Mouse (Mus musculus) cerebellum, adult 11 months (tissue): Measurements from ENCODE around the gene Mpc1.
"Not testable (repeated sequence)": the region's sequence is repeated elsewhere in the genome, so short reads cannot be mapped to it uniquely, and the experiment has no call there.

Source experiments
- DNase-seq: peaks from one replicate; pipeline ENCODE4 v3.0.0; 2022

Gene Mpc1

DNA sequence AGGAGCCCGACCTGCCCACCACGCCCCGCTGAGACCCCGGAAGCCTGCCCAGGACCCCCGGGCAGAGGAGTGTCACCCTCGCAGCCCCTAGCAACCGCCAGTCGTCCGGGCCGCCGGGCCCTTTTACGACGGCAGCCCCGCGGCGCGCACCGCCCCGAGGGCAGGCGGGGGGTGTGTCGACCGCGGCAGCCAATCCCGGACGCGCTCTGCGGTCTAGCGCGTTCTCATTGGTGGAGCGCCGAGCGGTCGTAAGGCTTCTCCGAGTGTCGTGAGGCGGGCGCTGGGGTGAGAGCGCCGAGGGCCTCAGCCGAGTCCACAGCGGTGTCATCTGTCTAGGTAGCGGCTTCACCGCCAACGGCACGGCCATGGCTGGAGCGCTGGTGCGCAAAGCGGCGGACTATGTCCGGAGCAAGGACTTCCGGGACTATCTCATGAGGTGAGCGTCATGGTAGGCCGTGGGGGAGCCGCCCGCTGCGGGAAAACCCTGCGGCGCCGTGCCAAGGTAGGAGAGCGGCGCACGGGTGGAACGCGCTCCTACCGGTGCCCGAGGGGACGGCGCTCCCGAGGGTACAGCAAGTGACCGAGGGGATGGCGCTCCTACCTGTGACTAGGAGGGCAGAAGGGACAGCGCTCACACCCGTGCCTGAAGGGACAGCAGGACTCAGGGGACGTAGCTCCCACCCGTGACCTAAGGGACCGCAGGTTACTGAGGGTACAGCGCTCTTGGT is 986 bp downstream of the Mpc1 start:
- DNase-seq: peak; percentile 96

DNA sequence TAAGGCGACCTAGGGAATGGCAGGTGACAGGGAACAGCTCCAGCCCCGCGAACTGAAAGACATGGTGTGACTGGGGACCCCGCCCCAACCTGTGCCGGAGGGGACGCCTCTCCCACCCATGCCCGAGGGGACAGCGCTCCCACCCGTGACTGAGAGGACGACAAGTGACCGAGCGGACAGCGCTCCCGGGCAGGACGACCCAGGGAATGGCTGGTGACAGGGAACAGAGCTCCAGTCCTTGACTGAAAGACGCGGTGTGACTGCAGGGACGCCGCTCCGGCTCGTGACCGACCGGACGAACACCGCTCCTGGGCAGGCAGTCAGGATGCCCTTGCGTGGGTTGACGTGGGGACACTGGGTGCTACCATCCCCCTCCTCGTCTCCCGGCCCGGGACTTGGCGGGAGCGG is 1.6 kb downstream of the Mpc1 start:
- DNase-seq: peak; percentile 63

DNA sequence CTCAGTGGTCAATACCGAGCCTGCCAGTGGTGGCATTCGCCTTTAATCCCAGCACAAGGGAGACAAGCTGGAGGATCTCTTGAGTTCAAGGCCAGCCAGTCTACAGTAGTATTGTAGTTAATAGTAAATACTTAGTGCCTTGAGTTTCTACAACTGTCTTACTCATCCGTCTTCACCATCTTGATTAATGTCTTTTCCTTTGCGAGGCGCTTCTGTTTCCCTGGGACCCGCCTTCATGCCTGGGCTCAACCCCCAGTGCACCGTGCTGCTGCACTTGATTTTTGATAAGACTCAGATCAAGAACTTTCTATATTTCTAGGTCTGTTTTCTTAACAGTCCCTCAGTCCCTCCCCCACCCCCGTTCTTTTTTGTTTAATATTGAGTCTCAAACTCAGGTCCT is 2.4 kb downstream of the Mpc1 start:
- no peak for DNase-seq

DNA sequence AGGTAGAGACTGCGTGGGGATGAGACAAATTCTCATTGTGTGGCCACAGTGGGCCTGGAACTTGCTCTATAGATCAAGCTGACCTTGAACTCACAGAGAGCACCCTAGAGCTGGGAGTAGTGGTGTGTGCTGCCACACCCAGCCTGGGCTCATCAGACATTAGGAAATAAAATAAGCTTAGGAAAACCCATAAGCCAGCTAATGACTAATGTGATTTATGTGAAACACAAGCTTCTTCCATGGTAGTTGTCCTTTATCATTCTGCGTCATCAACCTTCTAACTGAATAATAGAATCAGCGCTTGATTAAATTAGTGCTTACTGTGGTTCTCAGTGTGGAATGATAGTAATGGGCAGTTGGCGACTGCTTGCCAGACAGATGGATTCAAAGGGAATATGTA is 4.3 kb downstream of the Mpc1 start:
- no peak for DNase-seq

DNA sequence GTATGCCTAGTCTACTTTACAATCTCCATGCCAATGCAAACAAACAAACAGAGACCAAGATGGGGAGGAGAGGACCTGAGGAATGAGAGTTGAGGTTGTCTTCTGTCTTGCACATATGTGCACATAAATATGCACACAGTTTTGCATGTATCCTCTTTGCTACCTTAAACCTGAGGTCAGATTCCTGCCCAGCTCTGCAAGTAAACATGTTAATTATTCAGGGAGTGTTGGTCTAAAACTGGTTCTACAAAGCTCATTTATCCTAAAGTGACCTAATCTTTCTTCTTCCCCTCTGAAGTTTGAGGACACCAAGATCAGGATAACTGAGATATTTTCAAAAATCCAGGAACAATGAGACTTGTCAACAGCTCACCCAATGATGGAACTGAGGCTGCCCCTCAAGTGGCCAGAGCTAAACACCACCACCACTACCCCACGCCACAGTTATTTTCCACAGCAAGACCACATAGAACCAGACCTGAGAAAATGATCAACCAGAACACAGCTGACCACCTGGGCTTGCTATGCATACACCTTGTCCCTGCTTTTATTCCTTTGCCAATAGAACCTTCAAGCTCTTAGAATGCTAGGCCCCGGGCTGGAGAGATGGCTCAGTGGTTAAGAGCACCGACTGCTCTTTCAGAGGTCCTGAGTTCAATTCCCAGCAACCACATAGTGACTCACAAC is 7.4 kb downstream of the Mpc1 start:
- DNase-seq: no peak

DNA sequence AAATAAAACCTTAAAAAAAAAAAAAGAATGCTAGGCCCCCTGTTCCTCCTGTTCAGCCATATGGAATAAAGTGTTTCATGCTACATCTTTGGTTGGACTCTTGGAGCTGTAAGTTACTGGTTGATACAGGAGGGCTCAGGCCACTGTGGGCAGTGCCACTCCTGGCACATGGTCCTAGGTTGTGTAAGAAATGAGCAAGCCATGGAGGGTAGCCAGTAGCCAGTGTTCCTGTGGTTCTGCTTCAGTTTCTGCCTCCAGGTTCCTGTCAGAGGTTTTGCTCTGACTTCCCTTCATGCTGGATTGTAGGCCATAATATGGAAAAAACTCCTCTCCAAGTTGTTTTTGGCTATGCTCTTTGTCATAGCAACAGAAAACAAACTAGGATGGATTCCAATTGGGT is 8.0 kb downstream of the Mpc1 start:
- no peak for DNase-seq

DNA sequence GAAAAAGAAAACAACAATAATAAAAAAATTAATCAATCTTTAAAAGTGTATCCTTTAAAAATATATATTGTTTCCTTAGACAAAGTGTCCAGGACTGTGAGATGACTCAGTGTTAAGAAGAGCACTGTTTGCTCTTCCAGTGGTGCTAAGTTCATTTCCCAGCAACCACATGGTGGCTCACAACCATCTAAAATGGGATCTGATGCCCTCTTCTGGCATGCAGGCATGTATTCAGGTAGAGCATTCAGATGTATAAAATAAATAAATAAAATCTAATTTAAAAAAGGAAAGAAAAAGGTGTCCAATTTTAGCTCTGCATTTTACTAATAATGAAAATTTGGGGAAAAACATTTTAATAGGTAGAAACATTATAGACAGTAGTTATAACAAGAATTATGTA is 13.1 kb downstream of the Mpc1 start:
- no peak for DNase-seq

DNA sequence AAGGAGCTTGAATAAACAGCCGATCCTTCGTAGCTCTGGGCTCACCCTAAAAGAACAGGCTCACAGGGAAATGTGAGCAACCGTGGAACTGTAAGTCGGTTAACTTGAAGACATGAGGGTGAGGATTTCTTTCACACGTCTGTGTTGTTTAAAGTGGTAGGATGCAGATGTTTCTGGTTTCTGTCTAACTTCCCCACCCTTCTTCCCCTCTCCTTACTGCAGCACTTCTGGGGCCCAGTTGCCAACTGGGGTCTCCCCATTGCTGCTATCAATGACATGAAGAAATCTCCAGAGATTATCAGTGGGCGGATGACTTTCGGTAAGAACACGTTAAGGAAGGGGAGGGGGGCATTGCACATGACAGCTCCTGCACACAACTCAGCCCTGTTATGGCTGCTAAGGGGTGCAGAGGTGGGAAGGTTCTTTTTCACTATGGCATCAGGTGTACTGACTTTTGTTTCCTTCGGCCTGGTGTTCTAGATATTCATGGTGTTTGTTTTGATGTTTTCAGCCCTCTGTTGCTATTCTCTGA is 13.7 kb downstream of the Mpc1 start:
- no peak for DNase-seq

DNA sequence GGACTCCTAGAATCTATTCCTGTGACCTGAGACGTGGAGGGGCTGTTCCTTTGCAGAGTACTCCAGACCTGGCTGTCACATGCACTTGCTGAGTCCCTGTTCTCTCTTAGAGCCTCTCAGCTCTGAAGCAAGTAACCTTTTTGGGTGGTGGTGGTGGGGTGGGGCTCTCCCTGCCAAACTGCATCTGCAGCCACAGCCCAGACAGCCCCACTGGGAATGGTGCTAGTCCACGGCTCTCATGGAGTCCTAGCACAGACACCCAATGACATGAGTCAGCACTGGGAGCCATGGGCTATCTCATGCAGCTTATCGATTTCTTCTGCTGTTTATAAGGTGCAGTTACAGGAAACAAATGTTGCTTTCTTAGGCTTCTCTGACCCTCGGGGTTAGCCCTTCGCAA is 15.0 kb downstream of the Mpc1 start:
- no peak for DNase-seq

DNA sequence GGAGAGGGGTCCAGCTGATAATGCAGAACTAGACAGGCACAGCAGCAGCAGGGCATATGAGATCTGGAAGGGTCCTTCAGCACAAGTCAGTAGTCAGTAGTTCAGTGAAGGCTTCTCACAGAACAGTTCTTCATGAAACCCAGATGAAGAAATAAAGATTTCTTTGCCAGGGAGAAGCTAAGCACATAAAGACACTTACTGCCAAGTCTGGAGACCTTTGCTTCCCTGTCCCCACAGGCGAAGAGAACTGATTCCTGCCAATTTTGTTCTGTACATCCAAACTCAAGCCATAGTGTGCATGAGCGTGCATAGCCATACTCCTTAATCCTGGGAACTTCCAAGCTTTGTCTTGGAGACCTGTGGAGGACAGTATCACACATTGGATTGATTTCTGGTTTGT is 15.6 kb downstream of the Mpc1 start:
- no peak for DNase-seq

DNA sequence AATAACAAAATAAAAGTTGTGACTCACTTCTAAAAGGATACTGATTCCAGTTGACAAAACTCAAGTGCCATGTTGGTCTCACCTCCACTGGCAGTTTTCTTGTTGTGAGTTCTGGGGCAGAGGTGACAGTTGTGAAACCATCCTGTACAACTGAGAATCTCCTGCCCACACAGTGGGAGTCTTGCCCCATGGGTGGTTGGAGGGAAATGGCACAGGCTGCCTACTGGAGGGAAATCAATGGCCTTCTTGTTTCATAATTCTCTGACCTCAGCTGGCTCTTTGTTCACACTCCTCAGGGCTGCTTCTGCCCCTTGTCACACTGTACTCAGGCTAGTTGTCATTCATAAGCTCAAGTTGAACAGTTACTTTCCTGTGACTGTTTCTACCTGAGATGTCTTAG is 16.8 kb downstream of the Mpc1 start:
- DNase-seq: no peak

DNA sequence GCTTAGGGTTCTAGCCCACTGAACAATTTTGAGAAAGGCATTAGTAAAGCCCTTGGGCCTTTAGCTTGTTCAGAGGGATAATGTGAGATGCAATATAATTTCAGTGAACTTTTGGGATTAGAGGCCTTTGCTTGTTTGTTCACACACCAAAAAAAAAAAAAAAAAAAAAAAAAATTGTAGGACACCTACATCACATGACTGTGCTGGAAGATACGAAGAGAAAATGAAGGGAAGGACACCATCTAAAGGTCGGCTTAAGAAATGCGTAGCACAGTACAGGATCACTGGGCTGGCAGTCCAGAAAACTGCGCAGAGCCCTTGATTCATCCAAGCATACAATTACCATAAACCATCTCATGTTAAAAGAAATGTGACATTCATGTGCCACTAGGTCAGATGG is 18.8 kb downstream of the Mpc1 start:
- no peak for DNase-seq

DNA sequence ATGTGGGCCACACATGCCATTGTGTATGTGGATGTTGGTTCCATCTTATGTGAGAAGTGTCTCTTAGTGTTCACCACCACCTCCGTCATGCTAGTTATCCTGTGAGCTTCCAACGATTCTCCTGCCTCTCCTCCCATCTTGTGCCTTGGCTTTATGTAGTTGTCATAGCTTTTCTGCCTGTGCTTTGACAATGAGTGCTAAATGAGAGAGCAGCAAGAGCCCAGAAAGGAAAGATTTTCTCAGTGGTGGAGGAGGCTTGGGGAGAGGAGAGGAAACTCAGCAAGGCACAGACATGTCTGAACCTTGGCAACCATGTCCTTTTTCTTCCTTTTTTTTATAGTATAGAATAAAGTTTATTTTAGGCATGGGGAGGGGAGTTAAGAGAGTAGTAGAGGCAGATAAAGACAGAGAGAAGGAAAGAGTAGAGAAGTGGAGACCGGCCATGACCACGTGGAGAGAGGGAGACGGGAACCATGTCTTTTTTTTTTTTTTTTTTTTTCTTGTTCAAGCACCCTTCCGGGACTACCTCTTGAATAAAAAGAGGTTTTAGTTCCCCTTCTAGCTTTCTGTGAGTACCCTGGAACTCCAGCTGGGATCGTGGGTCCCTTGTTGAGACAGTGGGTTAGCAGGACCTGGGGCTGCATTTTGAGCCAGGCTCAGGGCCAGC is 20.2 kb downstream of the Mpc1 start:
- DNase-seq: no peak

DNA sequence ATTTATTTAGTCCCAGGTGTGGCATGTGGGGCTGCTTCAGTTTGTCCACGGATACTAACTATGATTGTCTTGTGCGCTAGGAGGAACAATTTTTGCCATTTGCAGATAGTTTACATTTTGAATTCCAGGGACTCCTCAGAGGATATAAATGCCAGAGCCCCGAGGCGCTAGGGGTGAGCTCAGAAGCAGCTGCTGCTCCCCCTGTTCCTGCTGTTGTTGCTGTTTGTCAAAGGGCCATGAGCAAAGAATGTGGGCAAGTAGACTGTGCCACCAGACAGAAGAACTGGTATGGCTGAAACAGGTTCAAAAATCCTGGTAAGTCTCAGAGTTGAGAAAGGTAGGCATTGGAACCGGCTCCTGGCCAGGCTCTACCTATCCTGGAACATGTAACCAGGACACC is 21.0 kb downstream of the Mpc1 start:
- no peak for DNase-seq

DNA sequence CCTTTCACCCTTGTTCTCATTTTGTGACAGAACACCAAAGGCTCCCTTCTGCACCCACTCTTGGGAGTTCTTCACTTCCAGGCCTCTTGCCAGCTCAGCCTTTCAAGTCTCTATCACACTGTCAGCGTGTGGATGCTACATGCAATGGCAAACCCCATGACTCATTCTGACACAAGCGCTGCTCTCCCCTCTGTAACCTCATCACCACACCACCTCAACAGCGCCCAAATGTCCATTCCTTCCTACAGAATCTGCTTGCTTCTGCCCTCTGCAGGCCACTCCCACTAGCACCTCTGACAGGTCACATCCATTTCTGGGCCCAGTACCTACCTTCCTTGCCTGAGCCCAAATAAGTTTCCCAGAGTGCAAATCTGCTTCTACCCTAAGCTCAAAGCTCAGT is 23.1 kb downstream of the Mpc1 start:
- DNase-seq: no peak

DNA sequence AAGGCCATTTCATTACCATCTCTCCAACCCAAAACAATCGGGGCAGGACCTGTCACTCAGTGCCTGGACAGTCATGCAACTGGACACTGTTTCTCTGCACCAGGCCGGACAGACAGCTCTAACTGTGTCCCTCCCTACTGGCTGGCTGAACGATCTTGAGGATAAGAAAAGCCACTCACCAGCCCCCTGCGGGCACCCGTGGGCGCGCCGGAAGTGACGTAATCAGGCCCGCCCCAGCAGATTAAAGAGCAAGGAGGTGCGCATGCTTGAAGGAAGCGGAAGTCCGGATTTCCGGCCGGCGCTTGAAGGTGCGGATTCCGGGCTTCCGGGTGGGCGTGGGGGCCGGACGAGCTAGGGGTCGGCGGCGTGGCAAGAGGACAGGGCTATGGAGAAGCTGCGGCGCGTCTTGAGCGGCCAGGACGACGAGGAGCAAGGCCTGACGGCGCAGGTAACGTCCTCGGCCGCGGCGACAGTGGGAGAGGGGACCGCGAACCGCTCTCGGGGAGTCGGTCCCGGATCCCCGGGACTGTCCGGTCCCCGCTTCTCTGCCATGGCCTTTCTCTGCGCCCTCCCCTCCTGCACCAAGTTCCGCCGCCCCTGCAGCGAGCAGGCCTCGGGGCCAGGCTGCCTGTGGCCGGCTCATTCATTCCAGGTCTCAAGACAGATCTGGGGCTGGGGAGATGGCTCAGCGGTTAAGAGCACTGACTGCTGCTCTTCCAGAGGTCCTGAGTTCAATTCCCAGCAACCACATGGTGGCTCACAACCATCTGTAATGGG is 28.3 kb downstream of the Mpc1 start, which contains the start of gene Sft2d1:
TSS of gene Sft2d1 (plus strand) at position 265 of the 777 bp plus-strand sequence.
- peak; percentile 96 for DNase-seq

DNA sequence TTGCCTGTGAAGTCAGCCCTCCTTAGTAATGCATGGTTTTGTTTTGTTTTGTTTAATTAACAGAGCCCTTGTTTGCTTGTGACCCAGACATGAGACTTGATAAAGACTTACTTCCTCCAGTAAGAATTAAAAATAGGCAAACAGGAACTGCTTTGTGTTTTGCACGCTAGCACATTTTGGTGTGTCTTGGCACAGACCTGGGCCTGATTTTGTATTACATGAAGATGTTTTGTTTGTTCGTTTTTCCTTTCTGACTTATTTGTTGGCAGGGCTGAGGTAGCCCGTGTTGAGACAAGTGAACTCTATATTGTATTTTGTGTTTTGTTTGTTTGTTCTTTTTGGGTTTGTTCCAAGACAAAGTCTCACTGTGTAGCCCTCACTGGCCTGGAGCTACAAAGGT is 29.0 kb downstream of the Mpc1 start:
- DNase-seq: no peak

DNA sequence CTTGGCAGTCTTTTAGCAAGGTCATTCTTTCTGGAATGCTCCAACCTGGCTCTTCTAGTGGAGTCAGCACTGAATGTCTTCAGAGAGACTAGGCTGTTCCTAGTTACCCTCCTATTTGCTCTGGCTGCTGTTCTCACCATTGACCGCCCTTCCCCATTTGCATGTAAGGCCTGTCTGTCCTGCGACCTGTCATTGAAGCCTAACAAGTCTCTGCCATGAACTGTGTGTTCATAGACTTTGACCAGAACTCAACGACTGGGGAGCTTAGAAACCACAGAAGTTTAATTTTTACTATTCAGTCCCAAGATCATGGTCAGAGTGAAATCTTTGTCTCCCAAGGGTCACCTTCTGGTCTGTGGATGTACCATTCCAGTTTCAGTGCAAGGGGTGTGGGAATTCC is 31.3 kb downstream of the Mpc1 start:
- DNase-seq: no peak

DNA sequence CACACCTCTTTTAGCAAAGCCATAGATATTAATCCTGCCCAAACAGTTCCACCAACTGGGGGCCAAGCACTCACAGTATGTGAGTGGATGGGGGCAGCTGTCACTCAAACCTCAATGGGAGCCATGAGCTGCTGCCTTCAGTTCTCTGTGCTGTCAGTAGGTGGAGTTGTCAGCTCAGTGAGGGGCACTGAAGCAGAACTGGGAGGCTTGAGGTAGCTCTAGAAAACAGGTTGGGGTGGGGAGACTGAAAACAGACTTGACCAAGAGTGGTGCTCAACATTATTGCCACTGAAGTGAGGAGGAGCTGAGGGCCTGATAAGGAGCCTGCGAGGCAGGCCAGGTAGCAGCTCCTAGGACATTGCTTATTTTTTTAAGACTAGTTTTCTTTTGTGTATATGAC is 33.5 kb downstream of the Mpc1 start:
- DNase-seq: no peak

DNA sequence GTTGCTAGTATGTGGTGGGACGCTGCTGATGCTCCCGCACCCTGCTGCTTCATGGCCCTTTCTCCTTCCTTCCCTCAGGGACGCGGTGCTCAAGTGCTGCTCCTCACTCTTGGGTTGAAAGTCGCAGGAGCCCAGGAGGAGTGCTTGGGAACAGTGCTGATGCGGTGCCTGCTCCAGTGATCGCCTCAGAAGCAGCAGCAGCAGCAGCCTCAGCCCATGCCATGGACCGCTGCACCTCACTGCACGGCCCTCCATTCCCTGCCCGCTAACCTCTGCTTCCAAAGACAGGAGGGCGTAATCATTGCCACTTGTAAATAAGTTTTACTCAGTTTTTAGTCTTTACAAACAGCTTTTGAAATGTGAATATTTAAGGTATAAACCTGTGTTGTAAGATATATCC is 44.2 kb downstream of the Mpc1 start:
- DNase-seq: not testable (repeated sequence)

DNA sequence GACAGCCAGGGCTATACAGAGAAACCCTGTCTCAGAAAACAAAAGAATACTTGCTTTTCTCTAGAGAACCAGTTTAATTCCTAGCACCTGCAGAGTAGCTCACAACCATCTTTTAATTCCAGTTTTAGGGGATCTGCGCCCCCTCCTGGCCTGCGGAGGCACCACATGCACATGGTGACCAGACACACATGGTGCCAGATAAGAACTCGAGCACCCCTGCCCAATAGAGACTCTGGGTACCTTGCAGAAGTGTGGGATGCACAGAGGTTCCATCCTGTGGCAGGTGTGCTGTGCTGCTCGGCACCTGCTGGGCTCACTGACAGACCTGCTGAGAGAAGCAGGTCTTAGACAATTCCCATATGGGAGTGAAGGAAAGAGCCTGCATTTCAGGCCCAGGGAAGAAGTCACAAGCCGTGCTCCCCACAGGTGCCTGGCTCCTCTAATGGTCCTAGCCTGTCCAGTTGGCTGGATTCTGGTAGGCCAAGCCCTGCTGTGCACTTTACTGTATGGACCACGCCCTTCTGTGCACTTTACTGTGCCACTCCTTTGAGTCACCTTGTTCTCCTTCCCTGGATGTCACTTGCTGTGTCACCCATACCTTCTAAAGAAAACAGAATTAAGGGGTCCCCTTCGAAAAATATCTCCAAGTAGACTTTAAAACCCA is 45.9 kb downstream of the Mpc1 start:
- DNase-seq: no peak

DNA sequence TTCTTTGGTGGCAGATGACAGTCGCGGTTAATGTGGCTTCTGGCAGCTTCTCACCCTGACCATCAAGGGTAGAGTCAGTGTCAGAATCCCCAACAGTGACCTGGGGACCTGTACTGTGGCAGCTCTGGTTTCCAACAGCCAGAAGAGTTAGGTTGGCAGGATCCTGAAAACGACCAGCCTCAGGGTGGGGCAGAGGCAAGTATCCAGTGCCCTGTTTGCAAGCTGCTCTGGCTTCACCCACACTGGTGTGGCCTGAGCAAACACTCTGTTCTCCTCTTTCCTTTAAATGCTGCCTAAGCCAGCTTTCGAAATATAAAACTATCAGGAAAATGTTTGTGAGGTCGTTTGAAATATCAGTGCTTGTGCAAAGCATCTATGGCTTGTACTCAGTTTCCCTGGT is 47.9 kb downstream of the Mpc1 start:
- no peak for DNase-seq

DNA sequence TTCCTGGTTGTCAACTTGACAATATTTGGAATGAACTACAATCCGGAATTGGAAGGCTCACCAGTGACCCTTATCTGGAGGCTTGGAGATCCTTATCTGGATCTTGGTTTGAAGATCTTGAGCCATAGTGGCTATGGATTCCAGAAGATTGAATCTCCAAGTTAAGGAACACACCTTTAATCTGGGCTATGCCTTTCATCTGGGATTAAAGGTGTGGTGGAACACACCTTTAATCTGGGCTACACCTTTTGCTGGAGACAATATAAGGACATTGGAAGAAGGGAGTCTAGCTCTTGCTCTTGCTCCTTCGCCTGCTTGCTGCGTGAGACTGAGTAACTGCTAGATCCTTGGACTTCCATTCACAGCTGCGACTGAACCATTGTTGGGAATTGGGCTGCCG is 54.5 kb downstream of the Mpc1 start, which contains the start of gene Prr18:
TSS of gene Prr18 (plus strand) at position 301 of the 400 bp plus-strand sequence.
- not testable (repeated sequence) for DNase-seq
